Mouse (Mus musculus) cerebellum, adult 8-10 months (tissue): ENCODE data around the gene Maml2.

Experiments used
- DNase-seq: peaks from one replicate; pipeline ENCODE4 v3.0.0; 2022

Maml2 gene

GRCm38 (mm10) chr9:13454651-13455123, 156.9 kb downstream of the Maml2 start:
- DNase-seq: no peak

GRCm38 (mm10) chr9:13455231-13455630, 157.5 kb downstream of the Maml2 start:
- no peak for DNase-seq

GRCm38 (mm10) chr9:13457774-13458173, 160.0 kb downstream of the Maml2 start:
- no peak for DNase-seq

- DNase-seq: no peak
Observed at GRCm38 (mm10) chr9:13459371-13459770, 161.6 kb downstream of the Maml2 start.

GRCm38 (mm10) chr9:13460012-13460411, 162.3 kb downstream of the Maml2 start:
- no peak for DNase-seq

GRCm38 (mm10) chr9:13460926-13461325, 163.2 kb downstream of the Maml2 start:
- no peak for DNase-seq

GRCm38 (mm10) chr9:13465358-13466020, 167.7 kb downstream of the Maml2 start:
- no peak for DNase-seq

GRCm38 (mm10) chr9:13466351-13466750, 168.6 kb downstream of the Maml2 start:
- no peak for DNase-seq

GRCm38 (mm10) chr9:13466816-13467215, 169.1 kb downstream of the Maml2 start:
- DNase-seq: no peak

- DNase-seq: no peak
Observed at GRCm38 (mm10) chr9:13467745-13468144, 170.0 kb downstream of the Maml2 start.

GRCm38 (mm10) chr9:13468778-13469177, 171.0 kb downstream of the Maml2 start:
- no peak for DNase-seq

GRCm38 (mm10) chr9:13470013-13470412, 172.3 kb downstream of the Maml2 start:
- DNase-seq: no peak

- peak; percentile 30 for DNase-seq
Observed at GRCm38 (mm10) chr9:13474951-13475350, 177.2 kb downstream of the Maml2 start.

GRCm38 (mm10) chr9:13479275-13479674, 181.5 kb downstream of the Maml2 start:
- no peak for DNase-seq

- DNase-seq: no peak
Observed at GRCm38 (mm10) chr9:13483199-13484068, 185.7 kb downstream of the Maml2 start.

GRCm38 (mm10) chr9:13484267-13485240, 186.8 kb downstream of the Maml2 start:
- no peak for DNase-seq

GRCm38 (mm10) chr9:13485914-13486313, 188.2 kb downstream of the Maml2 start:
- no peak for DNase-seq

- no peak for DNase-seq
Observed at GRCm38 (mm10) chr9:13491107-13491506, 193.3 kb downstream of the Maml2 start.

GRCm38 (mm10) chr9:13491854-13492620, 194.3 kb downstream of the Maml2 start:
- no peak for DNase-seq

GRCm38 (mm10) chr9:13492807-13493206, 195.1 kb downstream of the Maml2 start:
- no peak for DNase-seq

- no peak for DNase-seq
Observed at GRCm38 (mm10) chr9:13493746-13494145, 196.0 kb downstream of the Maml2 start.

GRCm38 (mm10) chr9:13495530-13495929, 197.8 kb downstream of the Maml2 start:
- no peak for DNase-seq
